Mouse (Mus musculus): Measurements from ENCODE around the gene Gtpbp1.

The Gtpbp1 gene

GRCm38 (mm10) chr15:79727840-79728239 is 37.2 kb downstream of the Gtpbp1 start:
- no peak for DNase-seq

GRCm38 (mm10) chr15:79728311-79728710 is 37.7 kb downstream of the Gtpbp1 start:
- DNase-seq = no peak

- no peak for DNase-seq
These were observed 38.2 kb downstream of the Gtpbp1 start for GRCm38 (mm10) chr15:79728731-79729388.

GRCm38 (mm10) chr15:79731554-79731953 is 40.9 kb downstream of the Gtpbp1 start:
- no peak for DNase-seq

- no peak for DNase-seq
These were observed 42.5 kb downstream of the Gtpbp1 start for GRCm38 (mm10) chr15:79733192-79733591.

- no peak for DNase-seq
These were observed 43.0 kb downstream of the Gtpbp1 start for GRCm38 (mm10) chr15:79733640-79734039.

- DNase-seq = no peak
These were observed 43.7 kb downstream of the Gtpbp1 start for GRCm38 (mm10) chr15:79734311-79734710.

- DNase-seq = no peak
These were observed 50.1 kb downstream of the Gtpbp1 start for GRCm38 (mm10) chr15:79740739-79741138.

- DNase-seq = peak; percentile 37 to 63
These were observed 50.7 kb downstream of the Gtpbp1 start for GRCm38 (mm10) chr15:79741173-79741858.

GRCm38 (mm10) chr15:79741921-79742705 is 51.5 kb downstream of the Gtpbp1 start, which contains the start of gene Sun2:
Gene Sun2, minus strand, starts transcription at chr15:79742536.
- peak; percentile 91 to 92 for DNase-seq

- no peak for DNase-seq
These were observed 52.0 kb downstream of the Gtpbp1 start for GRCm38 (mm10) chr15:79742706-79743023.

- DNase-seq = no peak
These were observed 53.4 kb downstream of the Gtpbp1 start for GRCm38 (mm10) chr15:79744001-79744400.

GRCm38 (mm10) chr15:79744742-79745141 is 54.1 kb downstream of the Gtpbp1 start:
- no peak for DNase-seq

GRCm38 (mm10) chr15:79745312-79745711 is 54.7 kb downstream of the Gtpbp1 start:
- no peak for DNase-seq

GRCm38 (mm10) chr15:79745883-79746282 is 55.2 kb downstream of the Gtpbp1 start:
- DNase-seq = no peak

GRCm38 (mm10) chr15:79747998-79748397 is 57.4 kb downstream of the Gtpbp1 start:
- peak in 1 of 2 experiments; percentile 22 for DNase-seq

GRCm38 (mm10) chr15:79749162-79749561 is 58.5 kb downstream of the Gtpbp1 start:
- DNase-seq = peak in 1 of 2 experiments; percentile 18

GRCm38 (mm10) chr15:79750266-79750665 is 59.6 kb downstream of the Gtpbp1 start:
- DNase-seq = no peak

- DNase-seq = no peak
These were observed 61.1 kb downstream of the Gtpbp1 start for GRCm38 (mm10) chr15:79751772-79752171.

GRCm38 (mm10) chr15:79752742-79753419 is 62.2 kb downstream of the Gtpbp1 start:
- peak; percentile 46 to 51 for DNase-seq

GRCm38 (mm10) chr15:79753420-79753752 is 62.7 kb downstream of the Gtpbp1 start:
- DNase-seq = no peak

- DNase-seq = no peak
These were observed 63.2 kb downstream of the Gtpbp1 start for GRCm38 (mm10) chr15:79753873-79754272.

- DNase-seq = no peak
These were observed 64.5 kb downstream of the Gtpbp1 start for GRCm38 (mm10) chr15:79755176-79755575.
